Comparison of ENCODE assay signal across 22 mouse cellular contexts in the genomic region with DNA sequence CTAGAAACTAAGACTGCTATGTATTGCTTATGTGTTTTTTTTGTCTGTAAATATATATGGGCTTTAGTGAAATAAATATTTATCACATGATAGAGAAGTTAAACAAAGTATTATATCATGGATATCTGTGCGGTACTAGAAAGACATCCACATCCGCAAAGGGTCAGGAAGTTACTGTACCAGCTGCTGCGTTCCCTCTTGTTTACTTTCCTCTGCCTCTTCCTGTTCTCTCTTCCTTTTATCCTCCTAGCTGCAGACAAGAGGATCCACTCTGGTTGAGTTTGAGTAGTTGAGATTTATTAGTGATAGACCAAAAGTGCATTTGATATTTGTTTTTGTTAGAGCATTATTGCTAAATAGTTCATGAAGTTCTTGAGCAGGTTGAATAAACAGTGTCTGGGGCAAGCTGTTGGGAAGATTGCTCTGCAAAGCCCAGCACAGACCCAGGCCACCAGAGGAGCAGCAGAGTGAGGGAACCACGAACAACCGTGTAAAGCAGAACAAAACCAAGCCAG.
DNase-seq lines count a peak whose midpoint lies in the region; ATAC-seq and TF ChIP-seq lines count a peak whose summit lies in the region.
"Had no signal": no experiment of that assay in that cellular context is flagged by ENCODE, and none has a peak within 500 bp of the region (broad histone marks: within the 10 kb centered on the region; RNA-seq: fewer than 3 reads in every experiment).

No protein-coding gene starts in this region.

- no peaks in the 10 kb centered on the region for H3K27me3 ChIP-seq in lung, embryonic 14.5 days (ENCODE audit: insufficient read depth, low read length)
- no peaks in the 10 kb centered on the region for H3K27me3 ChIP-seq in intestine, postnatal 0 days (replicated peaks; ENCODE audit: control insufficient read depth, insufficient read depth, low read length)
- no peaks in the 10 kb centered on the region for H3K27me3 ChIP-seq in stomach, embryonic 16.5 days (ENCODE audit: control insufficient read depth, insufficient read depth, low read length)
- H3K27me3 ChIP-seq: embryonic facial prominence, embryonic 12.5 days; embryonic facial prominence, embryonic 15.5 days; hindbrain, embryonic 12.5 days had no signal

- no peak overlapping the region for H3K27ac ChIP-seq in lung, embryonic 14.5 days (ENCODE audit: low read depth)
- H3K27ac ChIP-seq in intestine, postnatal 0 days (ENCODE audit: low read depth, low read length): no peak overlapping the region
- no peak overlapping the region for H3K27ac ChIP-seq in stomach, embryonic 16.5 days (ENCODE audit: low read length)
- H3K27ac ChIP-seq: embryonic facial prominence, embryonic 12.5 days; embryonic facial prominence, embryonic 15.5 days; gastrocnemius, adult 2 months; hindbrain, embryonic 12.5 days had no signal

- no peaks in the 10 kb centered on the region for H3K36me3 ChIP-seq in lung, embryonic 14.5 days (ENCODE audit: insufficient read depth)
- H3K36me3 ChIP-seq in intestine, postnatal 0 days (ENCODE audit: control insufficient read depth, insufficient read depth): no peaks in the 10 kb centered on the region
- H3K36me3 ChIP-seq in stomach, embryonic 16.5 days (ENCODE audit: control insufficient read depth, insufficient read depth, low read length): no peaks in the 10 kb centered on the region
- H3K36me3 ChIP-seq: embryonic facial prominence, embryonic 12.5 days; embryonic facial prominence, embryonic 15.5 days; hindbrain, embryonic 12.5 days had no signal

- no peak for TF ChIP-seq CTCF in lung, embryonic 14.5 days (IDR thresholded peaks at IDR 0.05; ENCODE audit: low read depth)
- peak; percentile 16; the same call in 1 of the 2 replicates for TF ChIP-seq CTCF in intestine, postnatal 0 days (IDR thresholded peaks at IDR 0.05; ENCODE audit: low read depth)

- DNase-seq in kidney, adult 9 months: peak; percentile 12
- no peak for DNase-seq in kidney, postnatal 14 days
- DNase-seq in lung, embryonic 14.5 days: peak; percentile 34
- DNase-seq in lung, postnatal 4 days: no peak
- no peak for DNase-seq in testis, postnatal 10 days (ENCODE audit: low spot score)
- DNase-seq: adrenal gland, adult 2 months; adrenal gland, postnatal 14 days; cerebellum, adult 11 months; cerebellum, adult 2 months; cerebellum, adult 9-11 months; cerebellum, postnatal 25 days; forebrain, postnatal 0 days; gastrocnemius, adult 2 months; gastrocnemius, postnatal 14 days had no signal

- H3K4me2 ChIP-seq in lung, embryonic 14.5 days: no peak overlapping the region
- no peak overlapping the region for H3K4me2 ChIP-seq in intestine, postnatal 0 days (replicated peaks; ENCODE audit: low read depth)
- H3K4me2 ChIP-seq in stomach, embryonic 16.5 days (ENCODE audit: low read depth, low read length): no peak overlapping the region
- H3K4me2 ChIP-seq: embryonic facial prominence, embryonic 12.5 days; embryonic facial prominence, embryonic 15.5 days; heart, embryonic 11.5 days; hindbrain, embryonic 12.5 days had no signal

- no peak overlapping the region for H3K4me3 ChIP-seq in lung, embryonic 14.5 days (ENCODE audit: low read depth, low read length)
- H3K4me3 ChIP-seq in intestine, postnatal 0 days (ENCODE audit: low read depth, low read length): no peak overlapping the region
- H3K4me3 ChIP-seq in stomach, embryonic 16.5 days (replicated peaks; ENCODE audit: low read length): no peak overlapping the region
- H3K4me3 ChIP-seq: embryonic facial prominence, embryonic 12.5 days; embryonic facial prominence, embryonic 15.5 days; gastrocnemius, adult 2 months; hindbrain, embryonic 12.5 days had no signal

- 27% methylated on average over 5 of the region's 5 CpGs for WGBS in lung, embryonic 14.5 days
- 46% methylated on average over 5 of the region's 5 CpGs for WGBS in intestine, postnatal 0 days
- 35% methylated on average over 5 of the region's 5 CpGs for WGBS in stomach, embryonic 16.5 days

- H3K9me3 ChIP-seq in lung, embryonic 14.5 days (ENCODE audit: low read depth, low read length): no peaks in the 10 kb centered on the region
- H3K9me3 ChIP-seq in intestine, postnatal 0 days (ENCODE audit: control insufficient read depth): no peaks in the 10 kb centered on the region
- no peaks in the 10 kb centered on the region for H3K9me3 ChIP-seq in stomach, embryonic 16.5 days (replicated peaks; ENCODE audit: control insufficient read depth, low read length)
- H3K9me3 ChIP-seq: embryonic facial prominence, embryonic 12.5 days; embryonic facial prominence, embryonic 15.5 days; hindbrain, embryonic 12.5 days had no signal

- H3K4me1 ChIP-seq in lung, embryonic 14.5 days (ENCODE audit: insufficient read depth): no peaks in the 10 kb centered on the region
- no peaks in the 10 kb centered on the region for H3K4me1 ChIP-seq in intestine, postnatal 0 days (replicated peaks; ENCODE audit: control insufficient read depth, insufficient read depth, low read length)
- H3K4me1 ChIP-seq in stomach, embryonic 16.5 days (ENCODE audit: control insufficient read depth, insufficient read depth, low read length): no peaks in the 10 kb centered on the region
- H3K4me1 ChIP-seq: embryonic facial prominence, embryonic 12.5 days; embryonic facial prominence, embryonic 15.5 days; hindbrain, embryonic 12.5 days had no signal

- peak; percentile 52; the same call in 1 of the 2 replicates for ATAC-seq in lung, embryonic 14.5 days (ENCODE audit: insufficient read depth)
- ATAC-seq in intestine, postnatal 0 days: no peak
- ATAC-seq in stomach, embryonic 16.5 days (ENCODE audit: insufficient read depth, low FRiP score): 0 out of 2 replicates have a peak, but pooled peaks have one; percentile 44
- ATAC-seq: CD4-positive, CD25-positive, alpha-beta regulatory T cell, adult 4 months; forebrain, embryonic 14.5 days; forebrain, postnatal 0 days had no signal

- no peak overlapping the region for H3K9ac ChIP-seq in lung, embryonic 14.5 days
- no peak overlapping the region for H3K9ac ChIP-seq in intestine, postnatal 0 days (ENCODE audit: low read depth, low read length)
- no peak overlapping the region for H3K9ac ChIP-seq in stomach, embryonic 16.5 days (ENCODE audit: low read length)
- H3K9ac ChIP-seq: embryonic facial prominence, embryonic 12.5 days; embryonic facial prominence, embryonic 15.5 days; forebrain, postnatal 0 days; hindbrain, embryonic 12.5 days had no signal

Comparison
In these comparisons a context has a peak if more than half of its experiments do, and no peak if none do; other contexts are left out.
1. DNase-seq: peak in kidney, adult 9 months (single experiment) and lung, embryonic 14.5 days (single experiment); none in kidney, postnatal 14 days (single experiment), lung, postnatal 4 days (0 of 2) and testis, postnatal 10 days (single experiment).